Mouse (Mus musculus) MEL-GATA-1-ER (cell line): Measurements from ENCODE around the gene Ufsp1.
"Not testable (repeated sequence)": the region's sequence is repeated elsewhere in the genome, so short reads cannot be mapped to it uniquely, and the experiment has no call there.

Experiments used
- DNase-seq: peaks from one replicate; pipeline ENCODE4 v3.0.0-alpha.2; 2012; ENCODE audit warnings: low read depth; ENCODE audit errors: extremely low read depth

The Ufsp1 gene

GRCm38 (mm10) chr5:137293839-137294743 lies at the start of gene Ufsp1:
Gene Ufsp1, plus strand, starts transcription at chr5:137294629.
- peak; percentile 78 for DNase-seq

GRCm38 (mm10) chr5:137263897-137264720 lies 30.3 kb upstream of the Ufsp1 start:
- no peak for DNase-seq

GRCm38 (mm10) chr5:137264787-137265186 lies 29.6 kb upstream of the Ufsp1 start:
- DNase-seq = no peak

- DNase-seq = no peak
These were observed 26.1 kb upstream of the Ufsp1 start for GRCm38 (mm10) chr5:137268131-137268910.

- DNase-seq = no peak
These were observed 16.8 kb upstream of the Ufsp1 start for GRCm38 (mm10) chr5:137277360-137278342.

- not testable (repeated sequence) for DNase-seq
These were observed 10.0 kb upstream of the Ufsp1 start for GRCm38 (mm10) chr5:137284411-137284810.

GRCm38 (mm10) chr5:137285045-137285444 lies 9.4 kb upstream of the Ufsp1 start:
- DNase-seq = no peak

- no peak for DNase-seq
These were observed 8.4 kb upstream of the Ufsp1 start for GRCm38 (mm10) chr5:137285986-137286385.

GRCm38 (mm10) chr5:137286655-137287031 lies 7.8 kb upstream of the Ufsp1 start:
- DNase-seq = peak; percentile 90

- DNase-seq = no peak
These were observed 7.1 kb upstream of the Ufsp1 start, which contains the start of gene Ache for GRCm38 (mm10) chr5:137287032-137287952. Gene Ache, plus strand, starts transcription at chr5:137287519.

GRCm38 (mm10) chr5:137287953-137288743 lies 6.3 kb upstream of the Ufsp1 start:
- DNase-seq = no peak

GRCm38 (mm10) chr5:137288999-137289470 lies 5.4 kb upstream of the Ufsp1 start:
- DNase-seq = no peak

- peak; percentile 99 for DNase-seq
These were observed 4.7 kb upstream of the Ufsp1 start for GRCm38 (mm10) chr5:137289591-137290365.

- DNase-seq = no peak
These were observed 3.8 kb upstream of the Ufsp1 start for GRCm38 (mm10) chr5:137290677-137291076.

- DNase-seq = no peak
These were observed 3.0 kb upstream of the Ufsp1 start for GRCm38 (mm10) chr5:137291381-137291926.

GRCm38 (mm10) chr5:137293282-137293681 lies 1.1 kb upstream of the Ufsp1 start:
- DNase-seq = no peak

GRCm38 (mm10) chr5:137294744-137295093 lies 290 bp downstream of the Ufsp1 start:
- no peak for DNase-seq
